Comparison of ENCODE assay signal across 16 mouse cellular contexts in the genomic region with DNA sequence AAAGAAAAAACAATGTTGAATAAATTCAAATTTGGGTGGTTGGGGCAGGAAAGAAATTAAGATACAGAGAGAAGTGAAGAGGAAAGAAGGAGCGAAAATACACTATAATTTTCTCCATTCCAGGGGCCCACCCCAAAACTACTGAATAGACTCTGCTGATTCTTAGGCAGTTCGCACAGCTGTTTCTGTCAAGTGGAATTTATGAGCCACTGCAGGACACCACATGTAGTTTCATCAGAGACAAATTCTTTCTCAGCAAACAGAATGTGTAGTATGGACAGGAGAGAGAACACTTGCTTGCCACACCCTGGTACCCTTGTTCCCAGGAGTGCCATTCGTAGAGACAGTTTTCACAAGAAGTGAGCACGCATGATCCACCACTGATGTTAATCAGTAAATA.
"Had no signal": no experiment of that assay in that cellular context is flagged by ENCODE, and none has a peak within 500 bp of the region (broad histone marks: within the 10 kb centered on the region; RNA-seq: fewer than 3 reads in every experiment).

No protein-coding gene starts in this region.

- DNase-seq: liver, postnatal 0 days; lung, adult 2 months; lung, postnatal 14 days; lung, postnatal 36 days; right cerebral cortex, postnatal 14 days; thymus, adult 2 months; thymus, postnatal 25 days; thymus, postnatal 4 days had no signal

- H3K4me3 ChIP-seq: lung, embryonic 15.5 days; midbrain, embryonic 13.5 days; neural tube, embryonic 12.5 days; stomach, embryonic 15.5 days had no signal

- H3K9me3 ChIP-seq: lung, embryonic 15.5 days; midbrain, embryonic 13.5 days; neural tube, embryonic 12.5 days; stomach, embryonic 15.5 days had no signal

- H3K36me3 ChIP-seq: lung, embryonic 15.5 days; midbrain, embryonic 13.5 days; neural tube, embryonic 12.5 days; stomach, embryonic 15.5 days had no signal

- H3K4me2 ChIP-seq: lung, embryonic 15.5 days; midbrain, embryonic 11.5 days; midbrain, embryonic 13.5 days; neural tube, embryonic 12.5 days; stomach, embryonic 15.5 days had no signal

- H3K4me1 ChIP-seq: lung, embryonic 15.5 days; midbrain, embryonic 13.5 days; neural tube, embryonic 12.5 days; stomach, embryonic 15.5 days had no signal

- H3K9ac ChIP-seq: liver, postnatal 0 days; lung, embryonic 15.5 days; midbrain, embryonic 13.5 days; neural tube, embryonic 12.5 days; stomach, embryonic 15.5 days had no signal

- H3K27ac ChIP-seq: lung, embryonic 15.5 days; midbrain, embryonic 13.5 days; neural tube, embryonic 12.5 days; stomach, embryonic 15.5 days; stomach, postnatal 0 days had no signal

- ATAC-seq: liver, postnatal 0 days; lung, postnatal 0 days; midbrain, embryonic 13.5 days; midbrain, embryonic 16.5 days had no signal

- H3K27me3 ChIP-seq: lung, embryonic 15.5 days; midbrain, embryonic 13.5 days; neural tube, embryonic 12.5 days; stomach, embryonic 15.5 days had no signal
